Mouse (Mus musculus): Measurements from ENCODE around the gene 2510039O18Rik. TPM values are rescaled to one million over a fixed set of nuclear protein-coding genes. Genes with fewer than 3 reads are reported as not detected.

2510039O18Rik gene
- total and polyA plus RNA-seq, 2 experiments from 2014 or later = 12.3 to 68.3 TPM

GRCm38 (mm10) chr4:147947511-147947910 lies 6.8 kb downstream of the 2510039O18Rik start:
- TF ChIP-seq CTCF (IDR thresholded peaks at IDR 0.05) = no peak
- DNase-seq (ENCODE audit: low spot score) (no peak), ATAC-seq (ENCODE audit: low FRiP score) (no peak)
- H3K27ac ChIP-seq (ENCODE audit: low read depth, low read length) = no peak overlapping the region
- WGBS = 59% methylated on average over 2 of the region's 2 CpGs
- H3K9me3 ChIP-seq (ENCODE audit: low read length) = no peaks in the 10 kb centered on the region
- no peaks in the 10 kb centered on the region for H3K27me3 ChIP-seq (ENCODE audit: insufficient read depth, low read length)
- peaks cover 44% of the 10 kb centered on the region for H3K36me3 ChIP-seq (ENCODE audit: insufficient read depth, low read length)
- no peak overlapping the region for H3K4me2 ChIP-seq (ENCODE audit: low read depth, low read length, poor library complexity, severe bottlenecking)
- H3K9ac ChIP-seq (replicated peaks; ENCODE audit: low read length, poor library complexity, severe bottlenecking) = no peak overlapping the region
- H3K4me1 ChIP-seq (ENCODE audit: insufficient read depth, low read length) = no peaks in the 10 kb centered on the region
- no peak overlapping the region for H3K4me3 ChIP-seq (ENCODE audit: low read depth, low read length)

- no peak overlapping the region for H3K4me3 ChIP-seq (ENCODE audit: low read depth, low read length)
- H3K9ac ChIP-seq (replicated peaks; ENCODE audit: low read length, poor library complexity, severe bottlenecking) = no peak overlapping the region
- no peaks in the 10 kb centered on the region for H3K27me3 ChIP-seq (ENCODE audit: insufficient read depth, low read length)
- peaks cover 3% of the 10 kb centered on the region; the same call in 1 of the 2 replicates for H3K36me3 ChIP-seq (ENCODE audit: insufficient read depth, low read length)
- TF ChIP-seq CTCF (IDR thresholded peaks at IDR 0.05) = peak; percentile 73
- DNase-seq (ENCODE audit: low spot score) = peak; percentile 80
- H3K4me1 ChIP-seq (ENCODE audit: insufficient read depth, low read length) = no peaks in the 10 kb centered on the region
- WGBS = 9% methylated on average over 4 of the region's 4 CpGs
- H3K27ac ChIP-seq (ENCODE audit: low read depth, low read length) = no peak overlapping the region
- H3K9me3 ChIP-seq (ENCODE audit: low read length) = no peaks in the 10 kb centered on the region
- ATAC-seq (ENCODE audit: low FRiP score) = no peak
- H3K4me2 ChIP-seq (ENCODE audit: low read depth, low read length, poor library complexity, severe bottlenecking) = no peak overlapping the region
These were observed 12.9 kb downstream of the 2510039O18Rik start for GRCm38 (mm10) chr4:147953590-147953989.

- H3K27me3 ChIP-seq (ENCODE audit: insufficient read depth, low read length) = no peaks in the 10 kb centered on the region
- H3K27ac ChIP-seq (ENCODE audit: low read depth, low read length) = no peak overlapping the region
- 49% methylated on average over 11 of the region's 11 CpGs for WGBS
- ATAC-seq (ENCODE audit: low FRiP score) = no peak
- TF ChIP-seq CTCF (IDR thresholded peaks at IDR 0.05) = no peak
- no peak overlapping the region for H3K4me2 ChIP-seq (ENCODE audit: low read depth, low read length, poor library complexity, severe bottlenecking)
- DNase-seq (ENCODE audit: low spot score) = no peak
- no peaks in the 10 kb centered on the region for H3K4me1 ChIP-seq (ENCODE audit: insufficient read depth, low read length)
- H3K9ac ChIP-seq (replicated peaks; ENCODE audit: low read length, poor library complexity, severe bottlenecking) = no peak overlapping the region
- H3K4me3 ChIP-seq (ENCODE audit: low read depth, low read length) = no peak overlapping the region
- H3K9me3 ChIP-seq (ENCODE audit: low read length) = no peaks in the 10 kb centered on the region
- H3K36me3 ChIP-seq (ENCODE audit: insufficient read depth, low read length) = peaks cover 1% of the 10 kb centered on the region; the same call in 1 of the 2 replicates
These were observed 16.4 kb downstream of the 2510039O18Rik start for GRCm38 (mm10) chr4:147957141-147957540.

DNA sequence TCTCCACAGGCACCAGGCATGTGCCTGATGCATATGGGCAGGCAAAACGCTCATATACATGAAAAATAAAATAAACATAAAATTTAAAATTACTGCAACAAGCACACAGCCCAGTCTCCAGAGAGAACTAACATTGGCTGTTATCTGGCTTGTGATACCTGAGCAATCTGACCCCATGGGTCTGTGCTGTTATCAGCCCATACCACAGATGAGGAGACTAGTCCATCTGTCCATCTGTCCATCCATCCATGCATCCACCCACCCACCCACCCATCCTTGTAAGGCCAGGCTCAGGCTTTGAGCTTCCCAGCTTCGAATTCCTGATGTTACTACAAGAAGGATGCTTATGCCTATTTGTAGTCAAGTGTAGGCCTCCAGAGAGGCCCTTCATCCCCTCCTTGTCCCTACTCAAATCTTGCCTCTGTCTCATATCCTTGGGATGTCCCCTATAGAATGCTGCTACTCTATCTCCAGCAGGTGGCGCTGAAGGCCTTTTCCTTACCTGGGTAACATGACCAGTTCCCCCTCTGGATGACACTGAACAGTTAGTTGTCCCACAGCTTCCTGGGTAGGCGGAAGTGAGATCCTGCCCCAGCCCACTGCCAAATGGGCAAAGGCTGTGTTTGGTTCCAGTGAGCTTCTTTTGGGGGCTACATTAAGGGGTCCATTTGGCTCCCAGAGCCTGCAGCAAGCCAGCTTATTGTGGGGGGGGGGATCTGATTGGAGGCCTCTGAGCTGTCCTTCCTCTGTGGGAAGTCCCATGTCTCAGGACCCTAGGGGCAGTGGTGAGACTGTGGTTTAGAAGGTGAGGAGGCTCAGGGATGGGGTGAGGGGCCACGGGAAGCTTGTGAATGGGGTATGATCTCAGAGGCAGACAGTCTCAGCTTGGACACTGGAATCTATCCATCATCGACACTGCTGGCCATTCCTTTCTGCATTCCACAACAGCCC lies 19.5 kb downstream of the 2510039O18Rik start:
- peak; percentile 86 for TF ChIP-seq CTCF (IDR thresholded peaks at IDR 0.05)
- DNase-seq (ENCODE audit: low spot score) (peak; percentile 92), ATAC-seq (ENCODE audit: low FRiP score) (peak; percentile 76)
- Histone ChIP-seq H3K9me3 (ENCODE audit: low read length) (no peaks in the 10 kb centered on the region), H3K4me2 (ENCODE audit: low read depth, low read length, poor library complexity, severe bottlenecking) (no peak overlapping the region), H3K36me3 (ENCODE audit: insufficient read depth, low read length) (no peaks in the 10 kb centered on the region), H3K27me3 (ENCODE audit: insufficient read depth, low read length) (no peaks in the 10 kb centered on the region), H3K4me3 (ENCODE audit: low read depth, low read length) (no peak overlapping the region), H3K9ac (replicated peaks; ENCODE audit: low read length, poor library complexity, severe bottlenecking) (no peak overlapping the region), H3K27ac (ENCODE audit: low read depth, low read length) (no peak overlapping the region), H3K4me1 (ENCODE audit: insufficient read depth, low read length) (no peaks in the 10 kb centered on the region)
- WGBS = 45% methylated on average over 6 of the region's 6 CpGs

DNA sequence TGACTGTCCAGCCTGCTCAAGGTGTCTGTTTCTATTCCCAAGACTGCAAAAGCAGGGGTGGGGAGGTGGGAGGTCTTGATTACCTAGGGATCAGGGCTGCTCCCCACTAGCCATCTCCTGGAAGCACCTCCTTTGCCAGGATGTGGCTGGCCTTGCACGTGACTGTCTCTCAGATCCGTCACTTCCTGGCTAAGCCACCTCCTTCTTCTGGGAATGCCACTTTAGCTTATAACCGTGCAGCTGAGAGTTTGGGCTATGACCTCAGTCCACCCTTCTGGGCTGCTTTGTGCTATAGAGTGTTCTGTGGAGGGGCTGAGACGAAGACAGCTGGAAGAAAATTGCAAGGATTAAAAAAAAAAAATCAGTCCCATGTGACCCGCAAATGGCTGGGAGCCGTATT lies 22.1 kb downstream of the 2510039O18Rik start:
- H3K27ac ChIP-seq (ENCODE audit: low read depth, low read length) = no peak overlapping the region
- H3K4me1 ChIP-seq (ENCODE audit: insufficient read depth, low read length) = no peaks in the 10 kb centered on the region
- no peaks in the 10 kb centered on the region for H3K27me3 ChIP-seq (ENCODE audit: insufficient read depth, low read length)
- no peak overlapping the region for H3K4me3 ChIP-seq (ENCODE audit: low read depth, low read length)
- no peaks in the 10 kb centered on the region for H3K36me3 ChIP-seq (ENCODE audit: insufficient read depth, low read length)
- no peak overlapping the region for H3K4me2 ChIP-seq (ENCODE audit: low read depth, low read length, poor library complexity, severe bottlenecking)
- no peak for DNase-seq (ENCODE audit: low spot score)
- TF ChIP-seq CTCF (IDR thresholded peaks at IDR 0.05) = no peak
- H3K9me3 ChIP-seq (ENCODE audit: low read length) = no peaks in the 10 kb centered on the region
- 49% methylated on average over 6 of the region's 6 CpGs for WGBS
- ATAC-seq (ENCODE audit: low FRiP score) = no peak
- no peak overlapping the region for H3K9ac ChIP-seq (replicated peaks; ENCODE audit: low read length, poor library complexity, severe bottlenecking)

DNA sequence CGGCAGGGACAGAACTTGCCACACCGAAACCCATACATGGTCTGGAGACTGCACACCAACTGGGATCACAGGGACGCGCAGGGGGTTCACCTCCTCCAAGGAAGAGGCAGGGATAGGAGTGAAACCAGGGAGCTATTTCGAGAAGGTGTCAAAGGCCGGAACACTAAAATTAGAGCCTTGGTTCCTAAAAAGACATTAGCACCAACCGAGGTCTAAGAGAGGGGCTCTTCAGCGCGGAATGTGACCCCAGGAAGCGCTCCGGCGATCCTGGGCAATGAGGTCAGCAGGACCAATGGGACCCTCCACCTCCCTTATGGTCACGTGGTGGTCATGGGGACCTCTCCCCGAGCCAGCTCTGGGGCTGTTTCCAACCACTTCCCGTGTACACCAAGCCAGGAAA lies 22.9 kb downstream of the 2510039O18Rik start:
- no peak for DNase-seq (ENCODE audit: low spot score)
- H3K4me2 ChIP-seq (ENCODE audit: low read depth, low read length, poor library complexity, severe bottlenecking) = no peak overlapping the region
- WGBS = 91% methylated on average over 15 of the region's 15 CpGs
- no peaks in the 10 kb centered on the region for H3K4me1 ChIP-seq (ENCODE audit: insufficient read depth, low read length)
- no peaks in the 10 kb centered on the region for H3K27me3 ChIP-seq (ENCODE audit: insufficient read depth, low read length)
- no peak overlapping the region for H3K4me3 ChIP-seq (ENCODE audit: low read depth, low read length)
- TF ChIP-seq CTCF (IDR thresholded peaks at IDR 0.05) = no peak
- no peak overlapping the region for H3K9ac ChIP-seq (replicated peaks; ENCODE audit: low read length, poor library complexity, severe bottlenecking)
- H3K9me3 ChIP-seq (ENCODE audit: low read length) = no peaks in the 10 kb centered on the region
- no peak for ATAC-seq (ENCODE audit: low FRiP score)
- H3K36me3 ChIP-seq (ENCODE audit: insufficient read depth, low read length) = no peaks in the 10 kb centered on the region
- H3K27ac ChIP-seq (ENCODE audit: low read depth, low read length) = no peak overlapping the region

Measured in midbrain, postnatal 0 days (tissue).